ENCODE assay signal across 1 mouse cellular context in genomic region chr3:54756058-54756457, GRCm38 (mm10).
TF ChIP-seq lines count a peak whose summit lies in the region.

No protein-coding gene starts in this region.

TF ChIP-seq in C2C12, 6 proteins besides CTCF, POLR2A, EP300 and RAD21 (continued from another document):
- no peak for TF ChIP-seq MYOG (IDR thresholded peaks at IDR 0.05; ENCODE audit: control insufficient read depth, extremely low read depth, insufficient read length)
- no peak for TF ChIP-seq MAX (IDR thresholded peaks at IDR 0.05)
- TF ChIP-seq FOSL1 (IDR thresholded peaks at IDR 0.05; ENCODE audit: insufficient read depth, low read length, poor library complexity, severe bottlenecking): no peak
- TF ChIP-seq MYOD1 (IDR thresholded peaks at IDR 0.05; ENCODE audit: control insufficient read depth, insufficient read length, low read depth): no peak
